Mouse (Mus musculus): ENCODE results near the gene Draxin. TPM values are rescaled to one million over a fixed set of nuclear protein-coding genes. Genes with fewer than 3 reads are reported as not detected.

Draxin gene
- total and polyA plus RNA-seq, 3 experiments: 0.16 TPM; not detected in 2

GRCm38 (mm10) chr4:148112519-148112918 is 18.0 kb downstream of the Draxin start:
- peaks cover 11% of the 10 kb centered on the region for H3K4me1 ChIP-seq (ENCODE audit: insufficient read depth, low read depth, low read length)
- H3K9me3 ChIP-seq (replicated peaks): peaks cover 6% of the 10 kb centered on the region
- ATAC-seq (ENCODE audit: extremely low read depth, insufficient number of reproducible peaks, low FRiP score, poor library complexity, severe bottlenecking) (no peak), DNase-seq (ENCODE audit: low spot score) (no peak)
- no peak for TF ChIP-seq CTCF (IDR thresholded peaks at IDR 0.05; ENCODE audit: low read depth, low read length)
- TF ChIP-seq POLR2AphosphoS5 (IDR thresholded peaks at IDR 0.05; ENCODE audit: insufficient replicate concordance, low read depth, low read length): no peak
- no peak for TF ChIP-seq GATA2 (IDR thresholded peaks at IDR 0.05; ENCODE audit: borderline replicate concordance, low read depth, low read length)
- no peak for TF ChIP-seq GATA1 (IDR thresholded peaks at IDR 0.05; ENCODE audit: borderline replicate concordance, low read length)
- TF ChIP-seq TAL1 (conservative IDR thresholded peaks at IDR 0.05; ENCODE audit: low read depth, low read length): no peak
- no peak overlapping the region for H3K4me3 ChIP-seq (ENCODE audit: low read depth, low read length)
- H3K36me3 ChIP-seq (replicated peaks): no peaks in the 10 kb centered on the region
- peaks cover 40% of the 10 kb centered on the region for H3K27me3 ChIP-seq (ENCODE audit: insufficient read depth, low read length)

GRCm38 (mm10) chr4:148109215-148109614 is 21.3 kb downstream of the Draxin start:
- no peak for DNase-seq (ENCODE audit: low spot score)
- Histone ChIP-seq H3K4me1 (ENCODE audit: insufficient read depth, low read depth, low read length) (no peaks in the 10 kb centered on the region; the same call in 1 of the 2 replicates), H3K9me3 (replicated peaks) (no peaks in the 10 kb centered on the region), H3K36me3 (replicated peaks) (no peaks in the 10 kb centered on the region), H3K4me3 (ENCODE audit: low read depth, low read length) (no peak overlapping the region), H3K27me3 (ENCODE audit: insufficient read depth, low read length) (peaks cover 42% of the 10 kb centered on the region)
- TF ChIP-seq TAL1 (conservative IDR thresholded peaks at IDR 0.05; ENCODE audit: low read depth, low read length): no peak
- no peak for TF ChIP-seq POLR2AphosphoS5 (IDR thresholded peaks at IDR 0.05; ENCODE audit: insufficient replicate concordance, low read depth, low read length)
- no peak for TF ChIP-seq GATA1 (IDR thresholded peaks at IDR 0.05; ENCODE audit: borderline replicate concordance, low read length)
- TF ChIP-seq GATA2 (IDR thresholded peaks at IDR 0.05; ENCODE audit: borderline replicate concordance, low read depth, low read length): no peak
- TF ChIP-seq CTCF (IDR thresholded peaks at IDR 0.05; ENCODE audit: low read depth, low read length): no peak
- ATAC-seq (ENCODE audit: extremely low read depth, insufficient number of reproducible peaks, low FRiP score, poor library complexity, severe bottlenecking): no peak

GRCm38 (mm10) chr4:148108565-148109100 is 21.9 kb downstream of the Draxin start:
- H3K36me3 ChIP-seq (replicated peaks): no peaks in the 10 kb centered on the region
- no peak for ATAC-seq (ENCODE audit: extremely low read depth, insufficient number of reproducible peaks, low FRiP score, poor library complexity, severe bottlenecking)

GRCm38 (mm10) chr4:148107621-148108291 is 22.7 kb downstream of the Draxin start:
- ATAC-seq (ENCODE audit: extremely low read depth, insufficient number of reproducible peaks, low FRiP score, poor library complexity, severe bottlenecking): no peak
- no peak for TF ChIP-seq CTCF (IDR thresholded peaks at IDR 0.05; ENCODE audit: low read depth, low read length)
- no peak for TF ChIP-seq GATA1 (IDR thresholded peaks at IDR 0.05; ENCODE audit: borderline replicate concordance, low read length)
- TF ChIP-seq POLR2AphosphoS5 (IDR thresholded peaks at IDR 0.05; ENCODE audit: insufficient replicate concordance, low read depth, low read length): no peak
- no peak for TF ChIP-seq TAL1 (conservative IDR thresholded peaks at IDR 0.05; ENCODE audit: low read depth, low read length)
- TF ChIP-seq GATA2 (IDR thresholded peaks at IDR 0.05; ENCODE audit: borderline replicate concordance, low read depth, low read length): no peak
- no peaks in the 10 kb centered on the region; the same call in 1 of the 2 replicates for H3K4me1 ChIP-seq (ENCODE audit: insufficient read depth, low read depth, low read length)

More at GRCm38 (mm10) chr4:148108565-148109100, 21.9 kb downstream of the Draxin start:
- no peak for TF ChIP-seq CTCF (IDR thresholded peaks at IDR 0.05; ENCODE audit: low read depth, low read length)
- no peak for TF ChIP-seq GATA2 (IDR thresholded peaks at IDR 0.05; ENCODE audit: borderline replicate concordance, low read depth, low read length)
- TF ChIP-seq GATA1 (IDR thresholded peaks at IDR 0.05; ENCODE audit: borderline replicate concordance, low read length): no peak
- TF ChIP-seq POLR2AphosphoS5 (IDR thresholded peaks at IDR 0.05; ENCODE audit: insufficient replicate concordance, low read depth, low read length): no peak
- TF ChIP-seq TAL1 (conservative IDR thresholded peaks at IDR 0.05; ENCODE audit: low read depth, low read length): no peak
- no peak for DNase-seq (ENCODE audit: low spot score)
- Histone ChIP-seq H3K4me1 (ENCODE audit: insufficient read depth, low read depth, low read length) (no peaks in the 10 kb centered on the region; the same call in 1 of the 2 replicates), H3K4me3 (ENCODE audit: low read depth, low read length) (no peak overlapping the region), H3K9me3 (replicated peaks) (no peaks in the 10 kb centered on the region), H3K27me3 (ENCODE audit: insufficient read depth, low read length) (peaks cover 36% of the 10 kb centered on the region; the same call in 1 of the 2 replicates)

GRCm38 (mm10) chr4:148104146-148104545 is 26.4 kb downstream of the Draxin start:
- Histone ChIP-seq H3K27me3 (ENCODE audit: insufficient read depth, low read length) (peaks cover 33% of the 10 kb centered on the region; the same call in 1 of the 2 replicates), H3K4me3 (ENCODE audit: low read depth, low read length) (no peak overlapping the region), H3K4me1 (ENCODE audit: insufficient read depth, low read depth, low read length) (no peaks in the 10 kb centered on the region; the same call in 1 of the 2 replicates), H3K36me3 (replicated peaks) (no peaks in the 10 kb centered on the region), H3K9me3 (replicated peaks) (no peaks in the 10 kb centered on the region)
- ATAC-seq (ENCODE audit: extremely low read depth, insufficient number of reproducible peaks, low FRiP score, poor library complexity, severe bottlenecking): no peak
- TF ChIP-seq TAL1 (conservative IDR thresholded peaks at IDR 0.05; ENCODE audit: low read depth, low read length) (no peak), POLR2AphosphoS5 (IDR thresholded peaks at IDR 0.05; ENCODE audit: insufficient replicate concordance, low read depth, low read length) (no peak), CTCF (IDR thresholded peaks at IDR 0.05; ENCODE audit: low read depth, low read length) (no peak), GATA1 (IDR thresholded peaks at IDR 0.05; ENCODE audit: borderline replicate concordance, low read length) (no peak), GATA2 (IDR thresholded peaks at IDR 0.05; ENCODE audit: borderline replicate concordance, low read depth, low read length) (no peak)
- no peak for DNase-seq (ENCODE audit: low spot score)

More at GRCm38 (mm10) chr4:148107621-148108291, 22.7 kb downstream of the Draxin start:
- peaks cover 29% of the 10 kb centered on the region; the same call in 1 of the 2 replicates for H3K27me3 ChIP-seq (ENCODE audit: insufficient read depth, low read length)
- H3K4me3 ChIP-seq (ENCODE audit: low read depth, low read length): no peak overlapping the region
- no peak for DNase-seq (ENCODE audit: low spot score)
- no peaks in the 10 kb centered on the region for H3K9me3 ChIP-seq (replicated peaks)
- no peaks in the 10 kb centered on the region for H3K36me3 ChIP-seq (replicated peaks)

Data from G1E (cell line).